Mouse (Mus musculus) ES-E14 (cell line): ENCODE measurements at regions not wholly inside any gene's neighbourhood (a gene's known extent, or its start where the extent isn't known, plus 50 kb on each side); places are given as distances from the start of the nearest gene placed in this dataset.

ENCODE experiments used
- DNase-seq: peaks from one replicate; pipeline ENCODE4 v3.0.0-alpha.2; 2013; ENCODE audit warnings: low read depth, low spot score
- H3K27ac ChIP-seq: 2 replicates; pipeline ENCODE4 v1.5.1; 2012; ENCODE audit warnings: low read depth, mild to moderate bottlenecking, low read length, moderate library complexity, mixed read lengths; ENCODE audit not compliant: poor library complexity, insufficient read depth, severe bottlenecking
- H3K36me3 ChIP-seq: 2 replicates; pipeline ENCODE4 v1.6.1; 2012; ENCODE audit warnings: mild to moderate bottlenecking, low read length, moderate library complexity, mixed read lengths; ENCODE audit not compliant: control insufficient read depth, poor library complexity, insufficient read depth, severe bottlenecking
- H3K4me1 ChIP-seq, 2 experiments: fragments of 150-350 bp in 1 of 2; sonication (generic) in 1 of 2; 2 replicates each; pipeline ENCODE4 v1.6.1; 2012; ENCODE audit warnings: low read length in 2 of 2, mild to moderate bottlenecking in 1 of 2, mixed read lengths in 1 of 2; ENCODE audit not compliant: control insufficient read depth in 2 of 2, insufficient read depth in 2 of 2, poor library complexity in 1 of 2
- H3K4me3 ChIP-seq, 2 experiments: fragments of 150-350 bp in 1 of 2; sonication (generic) in 1 of 2; 2 replicates each; pipeline ENCODE4 v1.5.1; 2012; ENCODE audit warnings: low read length in 2 of 2, low read depth in 1 of 2, mild to moderate bottlenecking in 1 of 2, mixed read lengths in 1 of 2; ENCODE audit not compliant: insufficient read depth in 1 of 2, poor library complexity in 1 of 2, severe bottlenecking in 1 of 2
- H3K9ac ChIP-seq: 2 replicates; pipeline ENCODE4 v1.6.1; 2012; ENCODE audit warnings: low read depth, mild to moderate bottlenecking, low read length, mixed read lengths; ENCODE audit not compliant: poor library complexity, insufficient read depth, severe bottlenecking
- H3K9me3 ChIP-seq: fragments of 150-350 bp; sonication (generic); 2 replicates; pipeline ENCODE4 v1.6.1; 2012; ENCODE audit warnings: low read depth, mild to moderate bottlenecking, low read length; ENCODE audit not compliant: control insufficient read depth, insufficient read depth
- CHD2 ChIP-seq: IDR thresholded peaks from 2 replicates; pipeline ENCODE4 v1.6.1; 2014; ENCODE audit warnings: mild to moderate bottlenecking, low read depth, low read length, inconsistent platforms
- HCFC1 ChIP-seq: IDR thresholded peaks from 2 replicates; pipeline ENCODE4 v1.6.1; 2012; ENCODE audit warnings: low read length, inconsistent platforms, borderline replicate concordance; ENCODE audit not compliant: insufficient read depth
- MAFK ChIP-seq: IDR thresholded peaks from 2 replicates; pipeline ENCODE4 v1.6.1; 2014; ENCODE audit warnings: mild to moderate bottlenecking, low read depth, low read length, inconsistent platforms; ENCODE audit not compliant: insufficient read depth
- ZC3H11A ChIP-seq: IDR thresholded peaks from 2 replicates; pipeline ENCODE4 v1.6.1; 2012; ENCODE audit warnings: low read depth, mild to moderate bottlenecking, inconsistent platforms, low read length, borderline replicate concordance
- ZNF384 ChIP-seq: IDR thresholded peaks from 2 replicates; pipeline ENCODE4 v1.6.1; 2012; ENCODE audit warnings: low read depth, low read length, inconsistent platforms
- in situ Hi-C, 2 experiments: fragments of 600-800 bp; cut with MboI; formaldehyde crosslinking; loops; one replicate each; pipeline ENCODE4 v1.15.1; 2025; ENCODE audit warnings: low sequenced_read_pairs in 2 of 2, inconsistent platforms in 1 of 2; ENCODE audit not compliant: unreplicated experiment in 2 of 2

GRCm38 (mm10) chr1:193859257-193860125 lies 489.4 kb upstream of the Camk1g start:
- Histone ChIP-seq H3K4me1 (no peaks in the 10 kb centered on the region), H3K4me3 (no peak overlapping the region), H3K27ac (no peak overlapping the region), H3K9me3 (no peaks in the 10 kb centered on the region), H3K36me3 (no peaks in the 10 kb centered on the region), H3K9ac (no peak overlapping the region)
- no peak for DNase-seq
- in situ Hi-C loops: no loop called here
- TF ChIP-seq CHD2: no peak

- H3K27ac ChIP-seq: no peak overlapping the region
- in situ Hi-C loops: no loop called here
Observed at GRCm38 (mm10) chr1:193847922-193848321, 477.8 kb upstream of the Camk1g start.

GRCm38 (mm10) chr1:193844868-193845267 lies 474.8 kb upstream of the Camk1g start:
- no peak overlapping the region for H3K9ac ChIP-seq
- no peaks in the 10 kb centered on the region for H3K4me1 ChIP-seq
- in situ Hi-C loops: no loop called here
- no peak for TF ChIP-seq MAFK
- H3K4me3 ChIP-seq: no peak overlapping the region
- no peak for DNase-seq
- H3K27ac ChIP-seq: no peak overlapping the region
- no peaks in the 10 kb centered on the region for H3K36me3 ChIP-seq
- no peaks in the 10 kb centered on the region for H3K9me3 ChIP-seq

More at GRCm38 (mm10) chr1:193847922-193848321, 477.8 kb upstream of the Camk1g start:
- no peaks in the 10 kb centered on the region for H3K36me3 ChIP-seq
- no peak overlapping the region for H3K9ac ChIP-seq
- no peak overlapping the region for H3K4me3 ChIP-seq
- DNase-seq: no peak
- no peak for TF ChIP-seq CHD2
- TF ChIP-seq HCFC1: no peak
- no peak for TF ChIP-seq ZC3H11A
- no peak for TF ChIP-seq MAFK
- no peak for TF ChIP-seq ZNF384
- no peaks in the 10 kb centered on the region for H3K4me1 ChIP-seq
- no peaks in the 10 kb centered on the region for H3K9me3 ChIP-seq

- in situ Hi-C loops: no loop called here
- TF ChIP-seq ZC3H11A (no peak), HCFC1 (no peak), MAFK (no peak), CHD2 (no peak), ZNF384 (no peak)
- no peaks in the 10 kb centered on the region for H3K4me1 ChIP-seq
- H3K27ac ChIP-seq: no peak overlapping the region
- no peak for DNase-seq
- no peak overlapping the region for H3K9ac ChIP-seq
- H3K36me3 ChIP-seq: no peaks in the 10 kb centered on the region
- H3K4me3 ChIP-seq: no peak overlapping the region
- no peaks in the 10 kb centered on the region for H3K9me3 ChIP-seq
Observed at GRCm38 (mm10) chr1:193844461-193844860, 474.4 kb upstream of the Camk1g start.

GRCm38 (mm10) chr1:193800998-193801397 lies 430.9 kb upstream of the Camk1g start:
- in situ Hi-C loops: no loop called here
- Histone ChIP-seq H3K36me3 (no peaks in the 10 kb centered on the region), H3K4me3 (no peak overlapping the region), H3K4me1 (no peaks in the 10 kb centered on the region), H3K27ac (no peak overlapping the region), H3K9ac (no peak overlapping the region), H3K9me3 (no peaks in the 10 kb centered on the region)
- TF ChIP-seq CHD2 (no peak), MAFK (no peak), HCFC1 (no peak), ZC3H11A (no peak), ZNF384 (no peak)
- DNase-seq: no peak
